Mouse (Mus musculus): ENCODE measurements at regions not wholly inside any gene's neighbourhood (a gene's known extent, or its start where the extent isn't known, plus 50 kb on each side); places are given as distances from the start of the nearest gene placed in this dataset.

- TF ChIP-seq CTCF (IDR thresholded peaks at IDR 0.05; ENCODE audit: low read depth) (no peak), EP300 (optimal IDR thresholded peaks at IDR 0.05) (no peak)
These were observed 106.0 kb upstream of the Zfp217 start for GRCm38 (mm10) chr2:170253681-170254440.
